Mouse (Mus musculus) heart, postnatal 0 days (tissue): Measurements from ENCODE around the gene Mta3.

Experiments used
- CTCF ChIP-seq: IDR thresholded peaks from 2 replicates; pipeline ENCODE4 v1.5.1; 2016; ENCODE audit warnings: antibody characterized with exemption, control low read depth, low read depth
- EP300 ChIP-seq: IDR thresholded peaks from 2 replicates; pipeline ENCODE4 v1.6.1; 2016; ENCODE audit warnings: antibody characterized with exemption, low read depth

- TF ChIP-seq EP300, result no peak
- no peak for TF ChIP-seq CTCF
Measured at GRCm38 (mm10) chr17:83729029-83729428, 23.1 kb downstream of the Mta3 start.
